Mouse (Mus musculus) stomach, postnatal 0 days (tissue): ENCODE measurements around the gene Plk1. TPM values are rescaled to one million over a fixed set of nuclear protein-coding genes. Genes with fewer than 3 reads are reported as not detected.

ENCODE experiments used
- ATAC-seq: fragments of 200-750 bp; cut with Nextera tagmentation; 2 replicates; pipeline ENCODE4 v1.8.0; 2017; ENCODE audit not compliant: low FRiP score, low TSS enrichment
- DNase-seq: peaks from one replicate; pipeline ENCODE4 v3.0.0-alpha.2; 2016; ENCODE audit warnings: low spot score
- H3K27ac ChIP-seq: fragments of 300-500 bp; sonication (generic); replicated peaks from 2 replicates; pipeline ENCODE4 v1.5.1; 2014; ENCODE audit warnings: mild to moderate bottlenecking, control low read depth
- H3K27me3 ChIP-seq: fragments of 300-500 bp; sonication (generic); 2 replicates; pipeline ENCODE4 v1.6.1; 2014; ENCODE audit warnings: low read length; ENCODE audit not compliant: control insufficient read depth, insufficient read depth
- H3K36me3 ChIP-seq: fragments of 300-500 bp; sonication (generic); 2 replicates; pipeline ENCODE4 v1.6.1; 2014; ENCODE audit warnings: low read length, mixed read lengths; ENCODE audit not compliant: control insufficient read depth, insufficient read depth
- H3K4me1 ChIP-seq: fragments of 300-500 bp; sonication (generic); replicated peaks from 2 replicates; pipeline ENCODE4 v1.6.1; 2014; ENCODE audit warnings: antibody characterized with exemption; ENCODE audit not compliant: control insufficient read depth, insufficient read depth
- H3K4me2 ChIP-seq: fragments of 300-500 bp; sonication (generic); replicated peaks from 2 replicates; pipeline ENCODE4 v1.6.1; 2014; ENCODE audit warnings: low read depth, mild to moderate bottlenecking, control low read depth, moderate library complexity
- H3K4me3 ChIP-seq: fragments of 300-500 bp; sonication (generic); 2 replicates; pipeline ENCODE4 v1.5.1; 2014; ENCODE audit warnings: low read depth, low read length, control low read depth
- H3K9ac ChIP-seq: fragments of 300-500 bp; sonication (generic); 2 replicates; pipeline ENCODE4 v1.6.1; 2014; ENCODE audit warnings: mild to moderate bottlenecking, low read length, control low read depth, mixed read lengths
- H3K9me3 ChIP-seq: fragments of 300-500 bp; sonication (generic); 2 replicates; pipeline ENCODE4 v1.6.1; 2016; ENCODE audit warnings: low read length; ENCODE audit not compliant: control insufficient read depth
- CTCF ChIP-seq: IDR thresholded peaks from 2 replicates; pipeline ENCODE4 v1.5.1; 2016; ENCODE audit warnings: antibody characterized with exemption, low read depth, mild to moderate bottlenecking, moderate library complexity
- EP300 ChIP-seq: optimal IDR thresholded peaks from 2 replicates; pipeline ENCODE3; 2016; ENCODE audit warnings: antibody characterized with exemption
- WGBS: fragments of 180-500 bp; shearing (Covaris S2); extraction: QIAGEN DNeasy Blood & Tissue Kit; methylation state at CpG from one replicate; pipeline ENCODE4 v1.1.7; 2014; 5-methylcytosine and 5-hydroxymethylcytosine counted together
- polyA plus RNA-seq: library from polyadenylated mRNA; unstranded; fragments of >200 nt; fragmentation: Nextera tagmentation; extraction: Ambion mirVana; gene quantifications from 2 replicates; pipeline ENCODE4 v1.2.1, GENCODE M21; 2015

Gene Plk1
- polyA plus RNA-seq, 1 experiment from 2014 or later: 26.9 TPM

- TF ChIP-seq EP300 (no peak), CTCF (no peak)
- Histone ChIP-seq H3K9ac (no peak overlapping the region), H3K9me3 (no peaks in the 10 kb centered on the region), H3K4me1 (0 out of 2 replicates have a peak, but pooled peaks cover 2% of the 10 kb centered on the region), H3K36me3 (no peaks in the 10 kb centered on the region), H3K27ac (no peak overlapping the region), H3K4me2 (no peak overlapping the region), H3K4me3 (no peak overlapping the region), H3K27me3 (no peaks in the 10 kb centered on the region)
- DNase-seq: no peak
- ATAC-seq: 0 out of 2 replicates have a peak, but pooled peaks have one; percentile 18
- whole genome bisulfite sequencing: 28% methylated on average over 7 of the region's 7 CpGs
Observed at GRCm38 (mm10) chr7:122208276-122209021, 49.2 kb downstream of the Plk1 start.

DNA sequence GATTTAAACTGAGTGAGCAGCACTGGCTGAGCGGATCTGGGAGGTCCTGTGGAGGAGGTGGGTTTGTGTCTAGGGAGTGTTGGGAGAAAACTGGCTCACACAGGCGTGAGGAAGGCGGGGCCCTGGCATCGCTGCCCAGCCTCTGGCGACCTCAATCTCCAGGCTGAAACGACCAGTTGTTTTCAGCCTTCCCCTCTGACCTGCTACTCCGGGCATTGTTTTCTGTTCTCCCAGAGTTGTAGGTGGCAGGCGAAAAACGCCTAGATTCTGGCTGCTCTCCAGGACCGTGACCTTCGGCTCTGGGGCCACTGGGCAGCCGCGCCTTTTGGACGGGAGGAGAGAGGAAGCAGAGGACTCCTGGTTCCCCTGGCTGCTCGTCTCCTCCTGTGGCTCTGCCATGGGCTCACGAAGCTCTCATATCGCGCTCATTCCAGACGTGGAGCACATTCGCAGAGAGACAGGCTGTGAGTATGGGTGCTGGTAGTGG lies 60.1 kb downstream of the Plk1 start, which contains the start of gene Chp2:
Gene Chp2, plus strand, starts transcription at position 182 of the 487 bp plus-strand sequence.
- TF ChIP-seq CTCF: no peak
- TF ChIP-seq EP300: no peak
- peak; percentile 40 for DNase-seq
- peak within 1 kb of the TSS; percentile 31; the same call in 1 of the 2 replicates for H3K9ac ChIP-seq
- peak; percentile 48; the same call in 1 of the 2 replicates for ATAC-seq
- H3K4me3 ChIP-seq: peak within 1 kb of the TSS; percentile 20; the same call in 1 of the 2 replicates
- H3K27me3 ChIP-seq: no peaks in the 10 kb centered on the region
- no peaks in the 10 kb centered on the region for H3K9me3 ChIP-seq
- H3K36me3 ChIP-seq: no peaks in the 10 kb centered on the region
- no peaks in the 10 kb centered on the region; the same call in 1 of the 2 replicates for H3K4me1 ChIP-seq
- H3K27ac ChIP-seq: no peak within 1 kb of the TSS
- 20% methylated on average over 20 of the region's 20 CpGs for WGBS
- peak within 1 kb of the TSS; percentile 46 for H3K4me2 ChIP-seq

Other genes starting within 250 kb of the Plk1 start
- 14.1 and 14.5 TPM in 2 replicates for gene Cog7, start 177.7 kb upstream of the Plk1 start, polyA plus RNA-seq
- 31.5 and 33.5 TPM in 2 replicates for gene Gga2, start 138.2 kb upstream of the Plk1 start, polyA plus RNA-seq
- 22.8 and 23.7 TPM in 2 replicates for gene Ubfd1, start 92.3 kb upstream of the Plk1 start, polyA plus RNA-seq
- 10.7 TPM in 2 replicates for gene Ears2, start 92.2 kb upstream of the Plk1 start, polyA plus RNA-seq
- gene Ndufab1, start 57.6 kb upstream of the Plk1 start, polyA plus RNA-seq: 582 and 605 TPM in 2 replicates
- gene Palb2, start 26.5 kb upstream of the Plk1 start, polyA plus RNA-seq: 4.5 and 5.2 TPM in 2 replicates
- gene Dctn5, start 26.4 kb upstream of the Plk1 start, polyA plus RNA-seq: 66.0 and 68.0 TPM in 2 replicates
- 33.5 and 37.3 TPM in 2 replicates for gene Ern2, start 26.8 kb downstream of the Plk1 start, polyA plus RNA-seq
- 1.1 and 1.7 TPM in 2 replicates for gene Chp2, start 60.1 kb downstream of the Plk1 start, polyA plus RNA-seq
- gene Prkcb, start 129.3 kb downstream of the Plk1 start, polyA plus RNA-seq: 7.9 and 8.2 TPM in 2 replicates